Mouse (Mus musculus): ENCODE results near the gene Kmt2a. TPM values are rescaled to one million over a fixed set of nuclear protein-coding genes. Genes with fewer than 3 reads are reported as not detected.

The Kmt2a gene
- polyA plus RNA-seq, 1 experiment = 4.5 TPM

- no peak for TF ChIP-seq CEBPB (IDR thresholded peaks at IDR 0.05; ENCODE audit: insufficient read depth, poor library complexity, severe bottlenecking)
- TF ChIP-seq USF1 (IDR thresholded peaks at IDR 0.05; ENCODE audit: low read depth) = no peak
- no peak for TF ChIP-seq MAX (IDR thresholded peaks at IDR 0.05; ENCODE audit: low read depth)
- TF ChIP-seq MYOD1 (IDR thresholded peaks at IDR 0.05; ENCODE audit: control insufficient read depth in 1 of 3, insufficient read length in 2 of 3, low read depth in 2 of 3) = no peak
- TF ChIP-seq SRF (IDR thresholded peaks at IDR 0.05; ENCODE audit: control insufficient read depth, insufficient read length, low read depth) = no peak
- no peak for TF ChIP-seq REST (IDR thresholded peaks at IDR 0.05; ENCODE audit: insufficient read depth, insufficient read length)
- TF ChIP-seq MYOG (IDR thresholded peaks at IDR 0.05; ENCODE audit: control insufficient read depth in 1 of 3, insufficient read depth in 1 of 3, insufficient read length in 2 of 3, low read depth in 2 of 3) = no peak
- TF ChIP-seq POLR2A (IDR thresholded peaks at IDR 0.05; ENCODE audit: insufficient read length, low read depth) = no peak
- TF ChIP-seq POLR2AphosphoS2 (IDR thresholded peaks at IDR 0.05; ENCODE audit: insufficient read length, low read depth) = no peak
- no peak for TF ChIP-seq TCF3 (IDR thresholded peaks at IDR 0.05; ENCODE audit: insufficient read length, low read depth)
- no peak for TF ChIP-seq TCF12 (IDR thresholded peaks at IDR 0.05; ENCODE audit: insufficient read depth, poor library complexity, severe bottlenecking)
- TF ChIP-seq E2F4 (IDR thresholded peaks at IDR 0.05; ENCODE audit: insufficient read depth) = no peak
- Histone ChIP-seq H3K4me2 (ENCODE audit: low read depth) (no peak overlapping the region), H3K4me3 (no peak overlapping the region), H3K36me3 (ENCODE audit: control insufficient read depth, insufficient read depth) (peaks cover 10% of the 10 kb centered on the region), H3K27me3 (ENCODE audit: control insufficient read depth, insufficient read depth, insufficient read length) (no peaks in the 10 kb centered on the region), H3K79me2 (ENCODE audit: control insufficient read depth, insufficient read depth) (peaks cover 79% of the 10 kb centered on the region), H3ac (ENCODE audit: control insufficient read depth, insufficient read length) (no peak overlapping the region)
These were observed 3.4 kb downstream of the Kmt2a start for GRCm38 (mm10) chr9:44877686-44878085.

GRCm38 (mm10) chr9:44875476-44875875 is 5.6 kb downstream of the Kmt2a start:
- H3K4me3 ChIP-seq = no peak overlapping the region
- H3ac ChIP-seq (ENCODE audit: control insufficient read depth, insufficient read length) = no peak overlapping the region
- H3K27me3 ChIP-seq (ENCODE audit: control insufficient read depth, insufficient read depth, insufficient read length) = no peaks in the 10 kb centered on the region
- peaks cover 10% of the 10 kb centered on the region for H3K36me3 ChIP-seq (ENCODE audit: control insufficient read depth, insufficient read depth)
- H3K79me2 ChIP-seq (ENCODE audit: control insufficient read depth, insufficient read depth) = peaks cover 97% of the 10 kb centered on the region
- H3K4me2 ChIP-seq (ENCODE audit: low read depth) = no peak overlapping the region
- TF ChIP-seq MYOD1 (IDR thresholded peaks at IDR 0.05; ENCODE audit: control insufficient read depth in 1 of 3, insufficient read length in 2 of 3, low read depth in 2 of 3) (peak in 1 of 3 experiments; percentile 54), CEBPB (IDR thresholded peaks at IDR 0.05; ENCODE audit: insufficient read depth, poor library complexity, severe bottlenecking) (no peak), MYOG (IDR thresholded peaks at IDR 0.05; ENCODE audit: control insufficient read depth in 1 of 3, insufficient read depth in 1 of 3, insufficient read length in 2 of 3, low read depth in 2 of 3) (peak in 2 of 3 experiments; percentile 37 to 41)

GRCm38 (mm10) chr9:44874198-44874597 is 6.9 kb downstream of the Kmt2a start:
- Histone ChIP-seq H3K79me2 (ENCODE audit: control insufficient read depth, insufficient read depth) (peaks cover 98% of the 10 kb centered on the region), H3K36me3 (ENCODE audit: control insufficient read depth, insufficient read depth) (peaks cover 10% of the 10 kb centered on the region), H3K27me3 (ENCODE audit: control insufficient read depth, insufficient read depth, insufficient read length) (no peaks in the 10 kb centered on the region), H3K4me3 (no peak overlapping the region), H3ac (ENCODE audit: control insufficient read depth, insufficient read length) (no peak overlapping the region), H3K4me2 (ENCODE audit: low read depth) (no peak overlapping the region)
- TF ChIP-seq MYOG (IDR thresholded peaks at IDR 0.05; ENCODE audit: control insufficient read depth in 1 of 3, insufficient read depth in 1 of 3, insufficient read length in 2 of 3, low read depth in 2 of 3) (no peak), POLR2A (IDR thresholded peaks at IDR 0.05; ENCODE audit: insufficient read length, low read depth) (no peak), USF1 (IDR thresholded peaks at IDR 0.05; ENCODE audit: low read depth) (no peak), MYOD1 (IDR thresholded peaks at IDR 0.05; ENCODE audit: control insufficient read depth in 1 of 3, insufficient read length in 2 of 3, low read depth in 2 of 3) (no peak), POLR2AphosphoS2 (IDR thresholded peaks at IDR 0.05; ENCODE audit: insufficient read length, low read depth) (no peak), SRF (IDR thresholded peaks at IDR 0.05; ENCODE audit: control insufficient read depth, insufficient read length, low read depth) (no peak), TCF3 (IDR thresholded peaks at IDR 0.05; ENCODE audit: insufficient read length, low read depth) (no peak), E2F4 (IDR thresholded peaks at IDR 0.05; ENCODE audit: insufficient read depth) (no peak), REST (IDR thresholded peaks at IDR 0.05; ENCODE audit: insufficient read depth, insufficient read length) (no peak), TCF12 (IDR thresholded peaks at IDR 0.05; ENCODE audit: insufficient read depth, poor library complexity, severe bottlenecking) (no peak), MAX (IDR thresholded peaks at IDR 0.05; ENCODE audit: low read depth) (no peak), CEBPB (IDR thresholded peaks at IDR 0.05; ENCODE audit: insufficient read depth, poor library complexity, severe bottlenecking) (no peak)

DNA sequence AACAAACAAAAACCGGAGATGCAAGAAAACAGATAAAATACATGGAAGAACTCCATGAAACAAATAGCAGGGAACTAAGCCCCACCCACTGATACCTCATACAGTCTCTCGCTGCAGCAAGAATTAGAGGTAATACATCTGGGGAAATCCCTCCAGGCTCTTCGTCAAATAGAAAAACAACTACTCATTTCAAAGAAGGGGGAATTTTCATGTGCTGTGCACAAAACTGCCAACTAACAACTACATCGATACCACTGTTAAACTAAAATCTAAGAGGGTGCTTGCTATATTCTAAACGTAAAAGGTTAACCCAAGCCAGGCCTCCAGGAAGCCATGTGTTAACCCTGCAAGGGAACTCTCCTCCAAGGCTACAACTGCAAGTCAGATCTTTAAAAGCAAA is 7.4 kb downstream of the Kmt2a start:
- Histone ChIP-seq H3ac (ENCODE audit: control insufficient read depth, insufficient read length) (no peak overlapping the region), H3K4me2 (ENCODE audit: low read depth) (no peak overlapping the region), H3K79me2 (ENCODE audit: control insufficient read depth, insufficient read depth) (peaks cover 100% of the 10 kb centered on the region), H3K27me3 (ENCODE audit: control insufficient read depth, insufficient read depth, insufficient read length) (no peaks in the 10 kb centered on the region), H3K4me3 (no peak overlapping the region), H3K36me3 (ENCODE audit: control insufficient read depth, insufficient read depth) (peaks cover 10% of the 10 kb centered on the region)
- TF ChIP-seq MYOG (IDR thresholded peaks at IDR 0.05; ENCODE audit: control insufficient read depth in 1 of 3, insufficient read depth in 1 of 3, insufficient read length in 2 of 3, low read depth in 2 of 3) (no peak), POLR2AphosphoS2 (IDR thresholded peaks at IDR 0.05; ENCODE audit: insufficient read length, low read depth) (no peak)

GRCm38 (mm10) chr9:44868336-44869094 is 12.6 kb downstream of the Kmt2a start:
- no peak overlapping the region for H3ac ChIP-seq (ENCODE audit: control insufficient read depth, insufficient read length)
- TF ChIP-seq REST (IDR thresholded peaks at IDR 0.05; ENCODE audit: insufficient read depth, insufficient read length) = no peak
- TF ChIP-seq POLR2A (IDR thresholded peaks at IDR 0.05; ENCODE audit: insufficient read length, low read depth) = no peak
- no peak for TF ChIP-seq USF1 (IDR thresholded peaks at IDR 0.05; ENCODE audit: low read depth)
- TF ChIP-seq TCF12 (IDR thresholded peaks at IDR 0.05; ENCODE audit: insufficient read depth, poor library complexity, severe bottlenecking) = no peak
- no peak for TF ChIP-seq MAX (IDR thresholded peaks at IDR 0.05; ENCODE audit: low read depth)
- no peak for TF ChIP-seq CEBPB (IDR thresholded peaks at IDR 0.05; ENCODE audit: insufficient read depth, poor library complexity, severe bottlenecking)
- no peak for TF ChIP-seq MYOG (IDR thresholded peaks at IDR 0.05; ENCODE audit: control insufficient read depth in 1 of 3, insufficient read depth in 1 of 3, insufficient read length in 2 of 3, low read depth in 2 of 3)
- no peak for TF ChIP-seq POLR2AphosphoS2 (IDR thresholded peaks at IDR 0.05; ENCODE audit: insufficient read length, low read depth)
- TF ChIP-seq TCF3 (IDR thresholded peaks at IDR 0.05; ENCODE audit: insufficient read length, low read depth) = no peak
- no peak for TF ChIP-seq SRF (IDR thresholded peaks at IDR 0.05; ENCODE audit: control insufficient read depth, insufficient read length, low read depth)
- TF ChIP-seq E2F4 (IDR thresholded peaks at IDR 0.05; ENCODE audit: insufficient read depth) = no peak
- TF ChIP-seq MYOD1 (IDR thresholded peaks at IDR 0.05; ENCODE audit: control insufficient read depth in 1 of 3, insufficient read length in 2 of 3, low read depth in 2 of 3) = no peak
- H3K79me2 ChIP-seq (ENCODE audit: control insufficient read depth, insufficient read depth) = peaks cover 84% of the 10 kb centered on the region
- H3K36me3 ChIP-seq (ENCODE audit: control insufficient read depth, insufficient read depth) = peaks cover 5% of the 10 kb centered on the region
- no peak overlapping the region for H3K4me2 ChIP-seq (ENCODE audit: low read depth)
- no peaks in the 10 kb centered on the region for H3K27me3 ChIP-seq (ENCODE audit: control insufficient read depth, insufficient read depth, insufficient read length)
- H3K4me3 ChIP-seq = no peak overlapping the region
